Mouse (Mus musculus) kidney, embryonic 15.5 days (tissue): ENCODE measurements around the gene Nrn1l. TPM values are rescaled to one million over a fixed set of nuclear protein-coding genes. Genes with fewer than 3 reads are reported as not detected.

Source experiments
- ATAC-seq: fragments of 200-750 bp; cut with Nextera tagmentation; replicated peaks from 2 replicates; pipeline ENCODE4 v1.8.0; 2017; ENCODE audit warnings: moderate TSS enrichment; ENCODE audit not compliant: low FRiP score
- H3K27ac ChIP-seq: fragments of 300-500 bp; sonication (generic); 2 replicates; pipeline ENCODE4 v1.5.1; 2015; ENCODE audit warnings: mild to moderate bottlenecking, inconsistent platforms
- H3K27me3 ChIP-seq: fragments of 300-500 bp; sonication (generic); 2 replicates; pipeline ENCODE4 v1.6.1; 2015; ENCODE audit warnings: inconsistent platforms
- H3K36me3 ChIP-seq: fragments of 300-500 bp; sonication (generic); 2 replicates; pipeline ENCODE4 v1.6.1; 2015; ENCODE audit warnings: inconsistent platforms
- H3K4me1 ChIP-seq: fragments of 300-500 bp; sonication (generic); 2 replicates; pipeline ENCODE4 v1.6.1; 2015; ENCODE audit warnings: inconsistent platforms
- H3K4me2 ChIP-seq: fragments of 300-500 bp; sonication (generic); 2 replicates; pipeline ENCODE4 v1.6.1; 2015; ENCODE audit warnings: moderate library complexity, mild to moderate bottlenecking, inconsistent platforms
- H3K4me3 ChIP-seq: fragments of 300-500 bp; sonication (generic); replicated peaks from 2 replicates; pipeline ENCODE4 v1.5.1; 2015; ENCODE audit warnings: mild to moderate bottlenecking, inconsistent platforms
- H3K9ac ChIP-seq: fragments of 300-500 bp; sonication (generic); 2 replicates; pipeline ENCODE4 v1.6.1; 2015; ENCODE audit warnings: mild to moderate bottlenecking, inconsistent platforms
- H3K9me3 ChIP-seq: fragments of 300-500 bp; sonication (generic); replicated peaks from 2 replicates; pipeline ENCODE4 v1.6.1; 2016; ENCODE audit warnings: inconsistent platforms
- WGBS: fragments of 180-500 bp; shearing (Covaris S2); methylation state at CpG from one replicate; pipeline ENCODE4 v1.1.7; 2015; ENCODE audit warnings: mixed read lengths; 5-methylcytosine and 5-hydroxymethylcytosine counted together
- polyA plus RNA-seq: library from polyadenylated mRNA; unstranded; fragments of >200 nt; fragmentation: Nextera tagmentation; extraction: Ambion mirVana; gene quantifications from 2 replicates; pipeline ENCODE4 v1.2.1, GENCODE M21; 2015

Gene Nrn1l
- 0.78 and 0.92 TPM in 2 replicates for polyA plus RNA-seq

DNA sequence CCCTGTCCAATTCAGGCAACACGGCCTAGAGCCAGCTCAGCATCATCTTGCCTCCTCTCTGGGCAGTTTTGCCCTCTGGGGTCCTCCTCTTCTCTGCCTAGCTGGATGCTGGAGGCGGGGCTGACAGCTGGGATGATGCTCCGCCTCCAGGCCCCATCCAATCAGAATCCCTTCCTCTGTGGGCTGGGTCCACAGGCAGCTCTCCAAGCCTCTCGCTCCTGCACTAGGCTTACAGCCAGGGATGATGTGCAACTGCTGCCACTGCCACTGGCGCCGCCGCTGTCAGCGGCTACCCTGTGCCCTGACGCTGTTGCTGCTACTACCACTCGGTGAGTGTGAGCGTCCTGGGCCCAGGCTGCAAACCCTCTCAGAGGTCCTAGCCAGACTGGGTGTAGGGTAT lies at the start of gene Nrn1l:
TSS of gene Nrn1l (plus strand) at position 229 of the 400 bp plus-strand sequence.
- H3K9me3 ChIP-seq = no peaks in the 10 kb centered on the region
- WGBS = 9% methylated on average over 11 of the region's 11 CpGs
- peaks cover 64% of the 10 kb centered on the region for H3K36me3 ChIP-seq
- no peak within 1 kb of the TSS for H3K9ac ChIP-seq
- peaks cover 7% of the 10 kb centered on the region for H3K4me1 ChIP-seq
- H3K4me3 ChIP-seq = no peak within 1 kb of the TSS
- ATAC-seq = peak; percentile 95
- H3K27me3 ChIP-seq = no peaks in the 10 kb centered on the region
- H3K4me2 ChIP-seq = peak within 1 kb of the TSS; percentile 37; the same call in 1 of the 2 replicates
- H3K27ac ChIP-seq = no peak within 1 kb of the TSS

- Histone ChIP-seq H3K9me3 (no peaks in the 10 kb centered on the region), H3K4me1 (peaks cover 7% of the 10 kb centered on the region), H3K4me3 (no peak overlapping the region), H3K27me3 (no peaks in the 10 kb centered on the region), H3K4me2 (no peak overlapping the region), H3K36me3 (peaks cover 78% of the 10 kb centered on the region), H3K9ac (no peak overlapping the region), H3K27ac (no peak overlapping the region)
- ATAC-seq = no peak
- WGBS = 92% methylated on average over 11 of the region's 11 CpGs
These were observed 46.7 kb upstream of the Nrn1l start for GRCm38 (mm10) chr8:105846678-105847077.

DNA sequence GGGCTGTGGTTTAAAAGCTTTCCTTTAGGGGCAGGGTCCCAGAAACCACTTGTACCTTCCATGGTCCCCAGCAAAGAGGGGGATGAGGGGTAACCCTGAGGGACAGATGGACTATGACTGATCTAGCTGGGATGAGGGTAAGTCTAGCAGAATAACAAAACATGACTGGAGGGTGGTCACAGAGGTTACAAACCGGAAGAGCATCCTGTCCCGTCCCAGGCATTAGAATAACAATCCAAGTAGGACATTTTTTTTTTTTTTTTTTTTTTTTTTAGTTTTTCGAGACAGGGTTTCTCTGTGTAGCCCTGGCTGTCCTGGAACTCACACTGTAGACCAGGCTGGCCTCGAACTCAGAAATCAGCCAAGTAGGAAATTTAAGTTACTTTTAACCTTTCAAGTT lies 43.4 kb upstream of the Nrn1l start:
- Histone ChIP-seq H3K27me3 (no peaks in the 10 kb centered on the region), H3K9ac (no peak overlapping the region), H3K27ac (no peak overlapping the region), H3K4me1 (peaks cover 11% of the 10 kb centered on the region), H3K9me3 (no peaks in the 10 kb centered on the region), H3K4me3 (peak overlapping the region; percentile 21), H3K36me3 (peaks cover 50% of the 10 kb centered on the region), H3K4me2 (peak overlapping the region; percentile 45; the same call in 1 of the 2 replicates)
- no peak for ATAC-seq
- WGBS = 66% methylated on average over 4 of the region's 4 CpGs

DNA sequence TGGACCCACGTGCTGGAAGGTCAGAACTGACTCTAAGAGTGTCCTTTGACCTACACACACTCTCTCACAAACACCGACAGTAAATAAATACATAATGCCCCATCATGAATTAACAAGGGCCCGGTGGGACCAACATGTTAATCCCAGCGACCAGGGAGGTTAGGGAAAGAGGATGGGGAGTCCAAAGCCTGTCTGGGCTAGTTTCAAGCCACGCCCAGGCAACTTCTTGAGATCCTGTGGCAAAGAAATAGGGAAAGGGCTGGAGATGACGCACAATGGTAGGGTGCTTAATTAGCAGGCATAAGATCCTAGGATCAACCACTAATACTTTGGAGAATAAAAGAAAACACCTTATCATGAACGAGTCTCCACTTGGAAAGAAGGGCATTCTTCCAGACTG lies 42.8 kb upstream of the Nrn1l start:
- 0 out of 2 replicates have a peak overlapping the region, but pooled peaks have one; percentile 26 for H3K9ac ChIP-seq
- WGBS = 80% methylated on average over 7 of the region's 7 CpGs

DNA sequence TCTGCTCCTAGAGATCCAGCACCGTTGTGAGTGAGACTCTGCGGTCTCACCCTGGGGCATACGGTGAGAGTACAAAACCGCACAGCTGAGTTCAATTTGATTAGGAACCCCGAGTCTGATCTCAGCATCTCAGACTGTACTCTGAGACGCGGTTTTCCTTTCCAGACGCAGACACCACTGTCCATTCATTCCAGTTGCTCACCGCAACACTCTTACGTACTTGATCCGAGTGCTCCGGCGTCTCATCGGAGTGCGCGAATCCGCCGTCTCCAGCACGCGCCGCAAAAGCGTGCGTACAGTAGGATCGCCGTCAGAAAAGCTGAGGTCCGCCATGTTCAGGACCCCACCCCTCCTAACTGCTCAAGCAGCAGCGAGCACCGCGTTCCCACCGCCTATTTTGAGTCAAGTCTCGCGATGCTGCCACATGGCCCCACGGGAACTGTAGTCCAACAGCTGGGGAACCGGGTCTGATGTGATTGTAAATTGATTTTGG lies 41.7 kb upstream of the Nrn1l start:
- Histone ChIP-seq H3K27ac (peak overlapping the region; percentile 78), H3K27me3 (no peaks in the 10 kb centered on the region), H3K4me1 (peaks cover 24% of the 10 kb centered on the region), H3K4me3 (peak overlapping the region; percentile 86), H3K4me2 (peak overlapping the region; percentile 64), H3K9me3 (no peaks in the 10 kb centered on the region), H3K36me3 (peaks cover 33% of the 10 kb centered on the region), H3K9ac (peak overlapping the region; percentile 78)
- WGBS = under 1% methylated on average over 34 of the region's 34 CpGs
- peak; percentile 78 for ATAC-seq

More for the DNA sequence above, 42.8 kb upstream of the Nrn1l start:
- Histone ChIP-seq H3K4me2 (peak overlapping the region; percentile 45), H3K4me3 (peak overlapping the region; percentile 21), H3K36me3 (peaks cover 44% of the 10 kb centered on the region), H3K27me3 (no peaks in the 10 kb centered on the region), H3K9me3 (no peaks in the 10 kb centered on the region), H3K4me1 (peaks cover 13% of the 10 kb centered on the region), H3K27ac (no peak overlapping the region)
- no peak for ATAC-seq

- H3K9me3 ChIP-seq = no peaks in the 10 kb centered on the region
These were observed 41.1 kb upstream of the Nrn1l start for GRCm38 (mm10) chr8:105852146-105852729.

DNA sequence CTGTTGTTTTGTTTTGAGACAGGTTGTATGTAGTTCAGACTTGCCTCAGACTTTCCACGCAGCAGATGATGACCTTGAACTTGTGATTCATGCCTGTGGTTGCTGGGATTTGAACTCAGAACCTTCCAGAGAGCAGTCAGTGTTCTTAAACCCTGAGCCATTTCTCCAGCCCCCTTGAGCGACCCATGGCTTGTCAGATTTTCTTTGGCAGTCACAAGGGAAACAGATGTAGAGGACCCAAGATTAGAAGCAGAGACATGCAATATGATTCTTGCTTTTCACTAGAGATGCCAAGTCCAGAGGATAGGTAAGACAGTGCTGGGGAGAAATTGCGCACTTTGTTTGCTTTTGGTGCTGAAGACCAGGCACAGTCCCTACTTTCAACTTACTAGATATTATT lies 40.2 kb upstream of the Nrn1l start, which contains the start of gene Cenpt:
TSS of gene Cenpt (minus strand) at position 101 of the 400 bp plus-strand sequence.
- Histone ChIP-seq H3K27ac (no peak within 1 kb of the TSS), H3K4me1 (peaks cover 39% of the 10 kb centered on the region), H3K27me3 (no peaks in the 10 kb centered on the region), H3K4me2 (0 out of 2 replicates have a peak within 1 kb of the TSS, but pooled peaks have one; percentile 64), H3K9ac (no peak within 1 kb of the TSS), H3K36me3 (peaks cover 24% of the 10 kb centered on the region), H3K4me3 (peak within 1 kb of the TSS; percentile 86), H3K9me3 (no peaks in the 10 kb centered on the region)
- WGBS = 93% methylated on average over 3 of the region's 3 CpGs
- ATAC-seq = no peak

More at GRCm38 (mm10) chr8:105852146-105852729, 41.1 kb upstream of the Nrn1l start:
- no peaks in the 10 kb centered on the region for H3K27me3 ChIP-seq
- H3K4me2 ChIP-seq = peak overlapping the region; percentile 64; the same call in 1 of the 2 replicates
- no peak overlapping the region for H3K9ac ChIP-seq
- no peak for ATAC-seq
- no peak overlapping the region for H3K27ac ChIP-seq
- H3K36me3 ChIP-seq = peaks cover 27% of the 10 kb centered on the region
- H3K4me3 ChIP-seq = peak overlapping the region; percentile 86
- WGBS = 82% methylated on average over 12 of the region's 12 CpGs
- peaks cover 29% of the 10 kb centered on the region for H3K4me1 ChIP-seq

DNA sequence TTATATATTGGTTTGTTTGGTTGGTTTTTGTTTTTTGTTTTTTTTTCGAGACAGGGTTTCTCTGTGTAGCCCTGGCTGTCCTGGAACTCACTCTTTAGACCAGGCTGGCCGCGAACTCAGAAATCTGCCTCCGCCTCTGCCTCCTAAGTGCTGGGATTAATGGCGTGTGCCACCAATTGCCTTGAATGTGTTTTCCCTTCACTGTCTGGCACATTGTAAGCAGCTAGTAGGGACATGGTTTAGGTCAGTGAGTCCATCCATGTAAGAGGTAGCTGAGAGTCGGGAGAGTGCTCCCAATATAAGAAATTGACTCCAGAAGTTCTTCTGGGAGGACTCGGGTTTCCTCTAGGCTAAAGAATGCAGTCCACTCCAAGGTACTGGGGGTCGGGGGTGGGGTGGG lies 39.1 kb upstream of the Nrn1l start:
- H3K36me3 ChIP-seq = peaks cover 22% of the 10 kb centered on the region
- H3K27me3 ChIP-seq = no peaks in the 10 kb centered on the region
- no peak overlapping the region for H3K9ac ChIP-seq
- 23% methylated on average over 8 of the region's 8 CpGs for WGBS
- no peaks in the 10 kb centered on the region for H3K9me3 ChIP-seq
- peak overlapping the region; percentile 89 for H3K27ac ChIP-seq
- H3K4me1 ChIP-seq = peaks cover 50% of the 10 kb centered on the region
- peak overlapping the region; percentile 89 for H3K4me2 ChIP-seq
- ATAC-seq = no peak
- peak overlapping the region; percentile 75 for H3K4me3 ChIP-seq

DNA sequence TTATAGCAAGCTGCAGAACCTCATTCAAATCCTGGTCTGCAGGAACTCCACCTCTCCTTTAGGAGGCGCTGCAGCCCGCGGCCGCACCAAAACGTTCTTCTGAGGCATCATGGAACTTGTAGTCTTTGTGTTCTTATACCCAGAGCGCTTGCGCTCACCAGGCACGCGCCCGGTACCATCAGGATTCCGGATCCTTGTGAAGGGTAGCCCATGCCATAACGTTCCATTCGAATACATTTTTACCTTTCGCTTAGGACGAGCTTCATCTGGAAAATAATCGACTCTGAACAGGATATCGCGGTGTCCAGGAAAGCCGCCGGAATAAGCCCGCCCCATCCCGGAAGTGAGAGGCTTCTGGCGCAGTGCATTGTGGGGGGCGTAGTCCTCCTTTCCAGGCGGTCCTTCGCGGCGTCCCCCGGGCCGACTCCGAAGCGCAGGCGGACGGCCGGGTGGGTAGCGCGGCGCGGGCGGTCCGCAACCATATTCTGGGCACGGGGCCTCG lies 38.6 kb upstream of the Nrn1l start, which contains the start of gene Thap11:
TSS of gene Thap11 (plus strand) at position 418 of the 502 bp plus-strand sequence.
- WGBS = 0% methylated on average over 43 of the region's 43 CpGs
- Histone ChIP-seq H3K4me3 (peak within 1 kb of the TSS; percentile 75), H3K9ac (peak within 1 kb of the TSS; percentile 69), H3K9me3 (no peaks in the 10 kb centered on the region), H3K27me3 (no peaks in the 10 kb centered on the region), H3K36me3 (peaks cover 17% of the 10 kb centered on the region), H3K4me2 (peak within 1 kb of the TSS; percentile 89), H3K27ac (peak within 1 kb of the TSS; percentile 89), H3K4me1 (peaks cover 54% of the 10 kb centered on the region)
- ATAC-seq = peak; percentile 92

DNA sequence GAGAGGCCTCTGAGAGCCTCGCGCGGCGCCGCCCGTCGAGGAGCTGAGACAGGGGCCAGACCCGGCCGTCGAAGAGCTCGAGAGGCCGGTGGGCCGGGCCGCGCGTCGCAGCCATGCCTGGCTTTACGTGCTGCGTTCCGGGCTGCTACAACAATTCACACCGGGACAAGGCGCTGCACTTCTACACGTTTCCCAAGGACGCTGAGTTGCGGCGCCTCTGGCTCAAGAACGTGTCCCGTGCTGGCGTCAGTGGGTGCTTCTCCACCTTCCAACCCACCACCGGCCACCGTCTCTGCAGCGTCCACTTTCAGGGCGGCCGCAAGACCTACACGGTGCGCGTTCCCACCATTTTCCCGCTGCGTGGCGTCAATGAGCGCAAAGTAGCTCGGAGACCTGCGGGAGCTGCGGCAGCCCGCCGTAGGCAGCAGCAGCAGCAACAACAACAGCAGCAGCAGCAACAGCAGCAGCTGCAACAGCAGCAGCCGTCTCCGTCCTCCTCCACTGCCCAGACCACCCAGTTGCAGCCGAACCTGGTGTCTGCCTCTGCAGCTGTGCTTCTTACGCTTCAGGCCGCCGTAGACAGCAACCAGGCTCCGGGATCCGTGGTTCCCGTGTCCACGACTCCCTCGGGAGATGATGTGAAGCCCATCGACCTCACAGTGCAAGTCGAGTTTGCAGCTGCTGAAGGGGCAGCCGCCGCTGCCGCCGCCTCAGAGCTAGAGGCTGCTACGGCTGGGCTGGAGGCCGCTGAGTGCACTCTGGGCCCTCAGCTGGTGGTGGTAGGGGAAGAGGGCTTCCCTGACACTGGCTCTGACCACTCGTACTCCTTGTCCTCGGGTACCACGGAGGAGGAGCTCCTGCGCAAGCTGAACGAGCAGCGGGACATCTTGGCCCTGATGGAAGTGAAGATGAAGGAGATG lies 37.9 kb upstream of the Nrn1l start:
- under 1% methylated on average over 71 of the region's 71 CpGs for WGBS
- Histone ChIP-seq H3K27ac (peak overlapping the region; percentile 89), H3K36me3 (peaks cover 15% of the 10 kb centered on the region), H3K4me2 (peak overlapping the region; percentile 89), H3K9me3 (no peaks in the 10 kb centered on the region), H3K27me3 (no peaks in the 10 kb centered on the region), H3K9ac (peak overlapping the region; percentile 69), H3K4me1 (peaks cover 55% of the 10 kb centered on the region), H3K4me3 (peak overlapping the region; percentile 75)
- peak; percentile 59 for ATAC-seq

GRCm38 (mm10) chr8:105856168-105856835 lies 37.1 kb upstream of the Nrn1l start:
- Histone ChIP-seq H3K4me2 (peak overlapping the region; percentile 89), H3K4me1 (peaks cover 51% of the 10 kb centered on the region), H3K27me3 (no peaks in the 10 kb centered on the region), H3K36me3 (peaks cover 15% of the 10 kb centered on the region), H3K27ac (peak overlapping the region; percentile 89), H3K9me3 (no peaks in the 10 kb centered on the region), H3K4me3 (peak overlapping the region; percentile 75), H3K9ac (peak overlapping the region; percentile 69)
- ATAC-seq = no peak
- WGBS = 14% methylated on average over 15 of the region's 15 CpGs
